Mouse (Mus musculus) embryonic facial prominence, embryonic 11.5 days (tissue): ENCODE results near the gene Bspry. TPM values are rescaled to one million over a fixed set of nuclear protein-coding genes. Genes with fewer than 3 reads are reported as not detected.

ENCODE experiments used
- ATAC-seq: fragments of 200-750 bp; cut with Nextera tagmentation; replicated peaks from 2 replicates; pipeline ENCODE4 v1.8.0; 2017; ENCODE audit warnings: low read depth; ENCODE audit not compliant: insufficient number of reproducible peaks, low FRiP score, low TSS enrichment
- DNase-seq: peaks from one replicate; pipeline ENCODE4 v3.0.0-alpha.2; 2015; ENCODE audit warnings: low spot score
- H3K27ac ChIP-seq: fragments of 300-500 bp; sonication (generic); replicated peaks from 2 replicates; pipeline ENCODE4 v1.5.1; 2014; ENCODE audit warnings: mild to moderate bottlenecking, low read depth, low read length, control low read depth
- H3K27me3 ChIP-seq: fragments of 300-500 bp; sonication (generic); 2 replicates; pipeline ENCODE4 v1.6.1; 2014; ENCODE audit warnings: mild to moderate bottlenecking, low read length, moderate library complexity, mixed read lengths; ENCODE audit not compliant: control insufficient read depth, insufficient read depth
- H3K36me3 ChIP-seq: fragments of 300-500 bp; sonication (generic); replicated peaks from 2 replicates; pipeline ENCODE4 v1.6.1; 2014; ENCODE audit warnings: low read depth, mild to moderate bottlenecking, low read length, moderate library complexity, mixed read lengths; ENCODE audit not compliant: control insufficient read depth, insufficient read depth
- H3K4me1 ChIP-seq: fragments of 300-500 bp; sonication (generic); 2 replicates; pipeline ENCODE4 v1.6.1; 2014; ENCODE audit warnings: low read length, mixed read lengths; ENCODE audit not compliant: control insufficient read depth, insufficient read depth
- H3K4me2 ChIP-seq: fragments of 300-500 bp; sonication (generic); 2 replicates; pipeline ENCODE4 v1.6.1; 2014; ENCODE audit warnings: low read depth, mild to moderate bottlenecking, control low read depth, low read length, moderate library complexity
- H3K4me3 ChIP-seq: fragments of 300-500 bp; sonication (generic); 2 replicates; pipeline ENCODE4 v1.5.1; 2014; ENCODE audit warnings: low read depth, low read length, control low read depth
- H3K9ac ChIP-seq: fragments of 300-500 bp; sonication (generic); replicated peaks from 2 replicates; pipeline ENCODE4 v1.6.1; 2014; ENCODE audit warnings: mild to moderate bottlenecking, control low read depth, low read length
- H3K9me3 ChIP-seq: fragments of 300-500 bp; sonication (generic); replicated peaks from 2 replicates; pipeline ENCODE4 v1.6.1; 2016; ENCODE audit warnings: mild to moderate bottlenecking, low read length, inconsistent platforms, mixed read lengths; ENCODE audit not compliant: control insufficient read depth
- WGBS: fragments of 180-500 bp; shearing (Covaris S2); extraction: QIAGEN DNeasy Blood & Tissue Kit; methylation state at CpG from one replicate; pipeline ENCODE4 v1.1.7; 2014; 5-methylcytosine and 5-hydroxymethylcytosine counted together
- polyA plus RNA-seq: library from polyadenylated mRNA; unstranded; fragments of >200 nt; fragmentation: Nextera tagmentation; extraction: Ambion mirVana; gene quantifications from 2 replicates; pipeline ENCODE4 v1.2.1, GENCODE M21; 2014

Gene Bspry
- polyA plus RNA-seq, 1 experiment from 2014 or later: 2.2 TPM

GRCm38 (mm10) chr4:62485450-62486161 is 5.8 kb downstream of the Bspry start:
- Histone ChIP-seq H3K9me3 (no peaks in the 10 kb centered on the region), H3K36me3 (no peaks in the 10 kb centered on the region), H3K27me3 (no peaks in the 10 kb centered on the region), H3K9ac (no peak overlapping the region; the same call in 1 of the 2 replicates), H3K4me3 (no peak overlapping the region), H3K27ac (no peak overlapping the region), H3K4me1 (no peaks in the 10 kb centered on the region), H3K4me2 (no peak overlapping the region)
- ATAC-seq: no peak
- WGBS: 87% methylated on average over 8 of the region's 8 CpGs
- DNase-seq: no peak

- H3K9ac ChIP-seq: no peak overlapping the region
- H3K4me2 ChIP-seq: no peak overlapping the region
- H3K9me3 ChIP-seq: no peaks in the 10 kb centered on the region
- H3K4me3 ChIP-seq: no peak overlapping the region
- no peak for DNase-seq
- no peak overlapping the region for H3K27ac ChIP-seq
- H3K4me1 ChIP-seq: no peaks in the 10 kb centered on the region
- H3K27me3 ChIP-seq: no peaks in the 10 kb centered on the region
- ATAC-seq: no peak
- H3K36me3 ChIP-seq: no peaks in the 10 kb centered on the region
- 91% methylated on average over 15 of the region's 15 CpGs for WGBS
These were observed 6.4 kb downstream of the Bspry start for GRCm38 (mm10) chr4:62486162-62486696.

DNA sequence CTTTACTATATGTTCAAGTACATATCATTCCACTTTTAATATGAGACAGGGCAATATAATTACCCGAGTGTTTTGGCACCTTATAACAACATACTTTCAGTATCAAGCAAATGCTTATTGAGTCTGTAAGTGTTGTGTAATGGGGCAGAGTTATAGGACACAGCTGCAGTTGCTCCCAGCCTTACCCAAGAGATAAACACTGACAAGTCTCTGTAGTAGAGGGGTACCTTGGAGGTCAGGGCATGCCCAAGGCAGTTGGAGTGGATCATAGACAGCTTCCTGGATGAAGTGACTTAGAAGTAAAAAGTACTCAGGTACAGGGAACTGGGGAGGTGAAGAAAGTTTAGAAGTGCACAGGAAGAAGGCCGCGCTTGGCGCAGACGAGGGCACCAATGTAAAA is 7.3 kb downstream of the Bspry start:
- Histone ChIP-seq H3K9me3 (no peaks in the 10 kb centered on the region), H3K9ac (no peak overlapping the region), H3K27ac (no peak overlapping the region), H3K4me3 (no peak overlapping the region), H3K4me2 (no peak overlapping the region), H3K27me3 (no peaks in the 10 kb centered on the region), H3K4me1 (no peaks in the 10 kb centered on the region), H3K36me3 (no peaks in the 10 kb centered on the region)
- DNase-seq (no peak), ATAC-seq (no peak)
- 90% methylated on average over 5 of the region's 5 CpGs for WGBS

- no peaks in the 10 kb centered on the region for H3K27me3 ChIP-seq
- H3K9me3 ChIP-seq: no peaks in the 10 kb centered on the region
- H3K4me1 ChIP-seq: no peaks in the 10 kb centered on the region
- DNase-seq (no peak), ATAC-seq (no peak)
- H3K4me2 ChIP-seq: no peak overlapping the region; the same call in 1 of the 2 replicates
- no peak overlapping the region for H3K27ac ChIP-seq
- H3K4me3 ChIP-seq: no peak overlapping the region
- no peaks in the 10 kb centered on the region for H3K36me3 ChIP-seq
- no peak overlapping the region for H3K9ac ChIP-seq
- 85% methylated on average over 2 of the region's 2 CpGs for WGBS
These were observed 8.1 kb downstream of the Bspry start for GRCm38 (mm10) chr4:62487914-62488313.

DNA sequence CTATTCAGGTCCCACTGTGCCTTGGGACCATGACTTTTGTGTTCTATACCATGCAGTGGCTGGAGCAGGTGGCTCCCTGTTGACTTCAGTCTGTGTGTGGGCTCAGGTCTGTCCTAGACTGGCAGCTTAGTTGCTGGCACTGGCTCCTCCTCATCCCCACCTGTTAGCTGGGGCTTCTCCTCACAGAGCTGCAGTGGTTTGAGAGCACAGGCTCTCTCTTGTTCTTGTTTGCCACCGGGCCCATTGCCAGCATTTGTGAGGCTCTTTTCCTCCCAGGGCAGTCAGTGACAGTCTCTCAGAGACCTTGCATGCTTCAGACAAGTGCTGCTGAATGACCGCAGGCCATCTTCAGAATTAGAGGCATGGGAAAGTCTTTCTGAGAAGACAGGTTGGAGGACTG is 12.8 kb downstream of the Bspry start:
- no peak overlapping the region for H3K9ac ChIP-seq
- 90% methylated on average over 2 of the region's 2 CpGs for WGBS
- H3K9me3 ChIP-seq: no peaks in the 10 kb centered on the region
- no peak overlapping the region for H3K4me2 ChIP-seq
- DNase-seq (no peak), ATAC-seq (no peak)
- no peaks in the 10 kb centered on the region for H3K27me3 ChIP-seq
- H3K36me3 ChIP-seq: no peaks in the 10 kb centered on the region; the same call in 1 of the 2 replicates
- H3K27ac ChIP-seq: no peak overlapping the region
- H3K4me3 ChIP-seq: no peak overlapping the region
- no peaks in the 10 kb centered on the region for H3K4me1 ChIP-seq

DNA sequence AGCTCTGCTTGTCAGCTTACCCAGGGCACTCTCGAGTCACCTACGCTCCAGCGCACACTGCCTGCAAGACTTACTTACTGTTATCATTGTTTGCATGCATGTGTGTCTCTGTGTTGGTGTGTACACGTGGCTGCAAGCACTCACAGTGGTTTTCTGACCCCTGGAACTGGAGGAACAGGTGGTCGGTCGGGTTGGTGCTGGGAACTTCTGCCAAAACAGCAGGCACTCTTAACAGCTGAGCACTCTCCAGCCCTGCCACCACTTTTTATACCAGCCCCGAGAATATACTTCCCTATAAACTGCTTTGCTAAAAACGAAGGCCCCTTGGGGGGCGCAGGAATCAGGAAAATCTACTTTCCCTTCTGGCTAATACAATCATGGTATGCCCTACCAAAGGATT is 14.4 kb downstream of the Bspry start:
- no peak for DNase-seq
- Histone ChIP-seq H3K9ac (no peak overlapping the region), H3K27ac (no peak overlapping the region), H3K4me3 (no peak overlapping the region), H3K9me3 (no peaks in the 10 kb centered on the region), H3K4me2 (no peak overlapping the region), H3K4me1 (no peaks in the 10 kb centered on the region), H3K27me3 (no peaks in the 10 kb centered on the region), H3K36me3 (peaks cover under 1% of the 10 kb centered on the region)
- ATAC-seq: no peak
- WGBS: 77% methylated on average over 9 of the region's 9 CpGs

- H3K36me3 ChIP-seq: peaks cover 3% of the 10 kb centered on the region
- H3K4me1 ChIP-seq: no peaks in the 10 kb centered on the region
- ATAC-seq (no peak), DNase-seq (no peak)
- H3K9ac ChIP-seq: no peak overlapping the region
- 83% methylated on average over 8 of the region's 8 CpGs for WGBS
- no peak overlapping the region for H3K4me3 ChIP-seq
- no peak overlapping the region for H3K27ac ChIP-seq
- H3K4me2 ChIP-seq: no peak overlapping the region
- no peaks in the 10 kb centered on the region for H3K9me3 ChIP-seq
- H3K27me3 ChIP-seq: no peaks in the 10 kb centered on the region
These were observed 16.1 kb downstream of the Bspry start for GRCm38 (mm10) chr4:62495946-62496345.

DNA sequence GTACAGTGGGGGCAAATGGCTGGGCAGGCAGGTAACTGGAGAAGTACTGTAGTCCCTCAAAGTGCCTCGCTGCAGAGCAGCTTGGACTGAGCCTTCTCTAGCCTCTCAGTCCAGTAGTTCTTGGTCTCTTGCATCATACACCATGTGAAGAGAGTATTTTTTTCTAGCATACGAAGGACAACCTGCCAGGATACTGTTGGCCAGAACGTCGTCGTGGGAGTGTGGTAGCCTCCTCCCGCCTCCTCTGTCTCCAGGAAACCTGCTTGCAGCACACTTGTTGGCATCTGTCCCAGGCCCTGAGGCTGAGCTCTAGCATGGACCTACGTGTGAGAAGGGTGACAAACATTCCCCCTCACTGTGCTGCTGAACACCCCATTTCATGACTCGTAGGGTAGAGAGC is 17.0 kb downstream of the Bspry start:
- no peak overlapping the region for H3K27ac ChIP-seq
- 82% methylated on average over 8 of the region's 8 CpGs for WGBS
- no peaks in the 10 kb centered on the region for H3K9me3 ChIP-seq
- peaks cover 3% of the 10 kb centered on the region for H3K36me3 ChIP-seq
- H3K4me1 ChIP-seq: no peaks in the 10 kb centered on the region
- ATAC-seq: no peak
- H3K9ac ChIP-seq: no peak overlapping the region
- H3K27me3 ChIP-seq: no peaks in the 10 kb centered on the region
- no peak for DNase-seq
- no peak overlapping the region for H3K4me2 ChIP-seq
- H3K4me3 ChIP-seq: no peak overlapping the region
